Mouse (Mus musculus) pancreas, adult 10 weeks (tissue): ENCODE results near the gene Nup54. TPM values are rescaled to one million over a fixed set of nuclear protein-coding genes. Genes with fewer than 3 reads are reported as not detected.

ENCODE experiments used
- polyA plus RNA-seq: library from polyadenylated mRNA; stranded (reverse); fragments of 350-450 nt; fragmentation: Illumina TruSeq; extraction: RNeasy Lipid Tissue Mini Kit (QIAGEN cat#74804); gene quantifications from one replicate; pipeline ENCODE4 v1.2.3, GENCODE M21; 2015; ENCODE audit warnings: low read depth, low replicate concordance; ENCODE audit not compliant: insufficient read depth

Nup54 gene
- 3.9 TPM for polyA plus RNA-seq

GRCm38 (mm10) chr5:92435025-92435584, at the start of gene Nup54:
TSS of gene Nup54 (minus strand) at chr5:92435219.

Other genes starting within 250 kb of the Nup54 start
- gene U90926, start 219.8 kb downstream of the Nup54 start, polyA plus RNA-seq, result not detected
- gene Ppef2, start 178.9 kb downstream of the Nup54 start, polyA plus RNA-seq, result not detected
- gene Naaa, start 157.0 kb downstream of the Nup54 start, polyA plus RNA-seq, result 3.1 TPM
- gene Sdad1, start 124.7 kb downstream of the Nup54 start, polyA plus RNA-seq, result 3.6 TPM
- not detected for gene Cxcl9, start 107.1 kb downstream of the Nup54 start, polyA plus RNA-seq
- 12.6 TPM for gene Art3, start 103.4 kb downstream of the Nup54 start, polyA plus RNA-seq
- gene Cxcl10, start 86.3 kb downstream of the Nup54 start, polyA plus RNA-seq, result 2.4 TPM
- gene Scarb2, start 71.6 kb upstream of the Nup54 start, polyA plus RNA-seq, result 16.6 TPM
- not detected for gene Fam47e, start 119.8 kb upstream of the Nup54 start, polyA plus RNA-seq
- 5.8 TPM for gene Stbd1, start 167.8 kb upstream of the Nup54 start, polyA plus RNA-seq
- gene Ccdc158, start 240.1 kb upstream of the Nup54 start, polyA plus RNA-seq, result 0.31 TPM
- gene Shroom3, start 248.2 kb upstream of the Nup54 start, polyA plus RNA-seq, result 4.3 TPM